Mouse (Mus musculus) hindbrain, embryonic 11.5 days (tissue): ENCODE results near the gene Dmkn. TPM values are rescaled to one million over a fixed set of nuclear protein-coding genes. Genes with fewer than 3 reads are reported as not detected.

ENCODE experiments used
- ATAC-seq: fragments of 200-750 bp; cut with Nextera tagmentation; 2 replicates; pipeline ENCODE4 v1.8.0; 2017; ENCODE audit warnings: mild to moderate bottlenecking, moderate TSS enrichment, moderate library complexity; ENCODE audit not compliant: low FRiP score
- DNase-seq: peaks from one replicate; pipeline ENCODE4 v3.0.0-alpha.2; 2015; ENCODE audit warnings: low spot score
- H3K27ac ChIP-seq: fragments of 300-500 bp; sonication (generic); 2 replicates; pipeline ENCODE4 v1.5.1; 2014; ENCODE audit warnings: mild to moderate bottlenecking, low read depth, low read length
- H3K27me3 ChIP-seq: fragments of 300-500 bp; sonication (generic); 2 replicates; pipeline ENCODE4 v1.6.1; 2014; ENCODE audit warnings: mild to moderate bottlenecking, low read length, moderate library complexity, mixed read lengths; ENCODE audit not compliant: control insufficient read depth, insufficient read depth
- H3K36me3 ChIP-seq: fragments of 300-500 bp; sonication (generic); 2 replicates; pipeline ENCODE4 v1.6.1; 2014; ENCODE audit warnings: mild to moderate bottlenecking, low read length, moderate library complexity, mixed read lengths; ENCODE audit not compliant: control insufficient read depth, insufficient read depth
- H3K4me1 ChIP-seq: fragments of 300-500 bp; sonication (generic); replicated peaks from 2 replicates; pipeline ENCODE4 v1.6.1; 2014; ENCODE audit warnings: low read length, mixed read lengths; ENCODE audit not compliant: control insufficient read depth, insufficient read depth
- H3K4me2 ChIP-seq: fragments of 300-500 bp; sonication (generic); replicated peaks from 2 replicates; pipeline ENCODE4 v1.6.1; 2014; ENCODE audit warnings: mild to moderate bottlenecking, low read depth, low read length
- H3K4me3 ChIP-seq: fragments of 300-500 bp; sonication (generic); 2 replicates; pipeline ENCODE4 v1.5.1; 2014; ENCODE audit warnings: low read depth, low read length
- H3K9ac ChIP-seq: fragments of 300-500 bp; sonication (generic); 2 replicates; pipeline ENCODE4 v1.6.1; 2014; ENCODE audit warnings: low read depth, low read length
- H3K9me3 ChIP-seq: fragments of 300-500 bp; sonication (generic); 2 replicates; pipeline ENCODE4 v1.6.1; 2016; ENCODE audit warnings: low read length; ENCODE audit not compliant: control insufficient read depth
- WGBS: fragments of 180-500 bp; shearing (Covaris S2); extraction: QIAGEN DNeasy Blood & Tissue Kit; methylation state at CpG from one replicate; pipeline ENCODE4 v1.1.7; 2014; 5-methylcytosine and 5-hydroxymethylcytosine counted together
- polyA plus RNA-seq: library from polyadenylated mRNA; unstranded; fragments of >200 nt; fragmentation: Nextera tagmentation; extraction: Ambion mirVana; gene quantifications from 2 replicates; pipeline ENCODE4 v1.2.1, GENCODE M21; 2014

Dmkn gene
- polyA plus RNA-seq, 1 experiment from 2014 or later: 0.34 TPM

GRCm38 (mm10) chr7:30796790-30797189 is 33.2 kb downstream of the Dmkn start:
- ATAC-seq: no peak
- Histone ChIP-seq H3K36me3 (no peaks in the 10 kb centered on the region), H3K27ac (no peak overlapping the region), H3K27me3 (no peaks in the 10 kb centered on the region), H3K4me2 (no peak overlapping the region), H3K4me3 (no peak overlapping the region), H3K4me1 (no peaks in the 10 kb centered on the region), H3K9ac (no peak overlapping the region), H3K9me3 (no peaks in the 10 kb centered on the region)
- 82% methylated on average over 1 of the region's 1 CpGs for WGBS
- DNase-seq: no peak

- DNase-seq (no peak), ATAC-seq (no peak)
- H3K27ac ChIP-seq: no peak overlapping the region
- H3K4me2 ChIP-seq: no peak overlapping the region
- H3K36me3 ChIP-seq: no peaks in the 10 kb centered on the region
- no peak overlapping the region for H3K9ac ChIP-seq
- no peaks in the 10 kb centered on the region for H3K27me3 ChIP-seq
- H3K4me3 ChIP-seq: no peak overlapping the region
- no peaks in the 10 kb centered on the region for H3K9me3 ChIP-seq
- no peaks in the 10 kb centered on the region for H3K4me1 ChIP-seq
These were observed 37.1 kb downstream of the Dmkn start for GRCm38 (mm10) chr7:30800653-30801052.

GRCm38 (mm10) chr7:30803256-30803655 is 39.7 kb downstream of the Dmkn start:
- Histone ChIP-seq H3K9ac (no peak overlapping the region), H3K4me3 (no peak overlapping the region), H3K36me3 (no peaks in the 10 kb centered on the region), H3K4me2 (no peak overlapping the region), H3K27me3 (no peaks in the 10 kb centered on the region), H3K4me1 (no peaks in the 10 kb centered on the region), H3K27ac (no peak overlapping the region), H3K9me3 (no peaks in the 10 kb centered on the region)
- no peak for DNase-seq
- WGBS: 93% methylated on average over 3 of the region's 3 CpGs
- ATAC-seq: no peak

GRCm38 (mm10) chr7:30804026-30804715 is 40.6 kb downstream of the Dmkn start:
- Histone ChIP-seq H3K27ac (no peak overlapping the region), H3K36me3 (no peaks in the 10 kb centered on the region), H3K9me3 (no peaks in the 10 kb centered on the region), H3K4me3 (no peak overlapping the region), H3K4me1 (no peaks in the 10 kb centered on the region), H3K9ac (no peak overlapping the region), H3K27me3 (no peaks in the 10 kb centered on the region), H3K4me2 (no peak overlapping the region)
- WGBS: 82% methylated on average over 9 of the region's 9 CpGs
- ATAC-seq (no peak), DNase-seq (no peak)

- no peak for ATAC-seq
- DNase-seq: peak; percentile 25
These were observed 42.4 kb downstream of the Dmkn start for GRCm38 (mm10) chr7:30805924-30806323.

GRCm38 (mm10) chr7:30810319-30810718 is 46.8 kb downstream of the Dmkn start:
- Histone ChIP-seq H3K36me3 (no peaks in the 10 kb centered on the region), H3K27me3 (no peaks in the 10 kb centered on the region), H3K27ac (no peak overlapping the region), H3K4me2 (no peak overlapping the region), H3K4me1 (no peaks in the 10 kb centered on the region), H3K9ac (no peak overlapping the region), H3K9me3 (no peaks in the 10 kb centered on the region), H3K4me3 (no peak overlapping the region)
- no peak for ATAC-seq
- no peak for DNase-seq
- 55% methylated on average over 6 of the region's 6 CpGs for WGBS

More at GRCm38 (mm10) chr7:30805924-30806323, 42.4 kb downstream of the Dmkn start:
- no peaks in the 10 kb centered on the region for H3K27me3 ChIP-seq
- no peaks in the 10 kb centered on the region for H3K9me3 ChIP-seq
- H3K36me3 ChIP-seq: no peaks in the 10 kb centered on the region
- H3K9ac ChIP-seq: no peak overlapping the region
- no peak overlapping the region for H3K27ac ChIP-seq
- no peak overlapping the region for H3K4me2 ChIP-seq
- no peaks in the 10 kb centered on the region for H3K4me1 ChIP-seq
- no peak overlapping the region for H3K4me3 ChIP-seq
- 47% methylated on average over 6 of the region's 6 CpGs for WGBS

GRCm38 (mm10) chr7:30811757-30812290 is 48.3 kb downstream of the Dmkn start:
- no peaks in the 10 kb centered on the region for H3K9me3 ChIP-seq
- no peaks in the 10 kb centered on the region for H3K4me1 ChIP-seq
- no peaks in the 10 kb centered on the region for H3K36me3 ChIP-seq
- DNase-seq (no peak), ATAC-seq (no peak)
- WGBS: 63% methylated on average over 9 of the region's 9 CpGs
- H3K9ac ChIP-seq: no peak overlapping the region
- no peak overlapping the region for H3K27ac ChIP-seq
- no peak overlapping the region for H3K4me3 ChIP-seq
- no peak overlapping the region for H3K4me2 ChIP-seq
- H3K27me3 ChIP-seq: no peaks in the 10 kb centered on the region

GRCm38 (mm10) chr7:30812291-30812807 is 48.8 kb downstream of the Dmkn start:
- Histone ChIP-seq H3K4me3 (no peak overlapping the region), H3K36me3 (no peaks in the 10 kb centered on the region), H3K27me3 (no peaks in the 10 kb centered on the region), H3K4me1 (no peaks in the 10 kb centered on the region), H3K9me3 (no peaks in the 10 kb centered on the region), H3K4me2 (no peak overlapping the region), H3K27ac (no peak overlapping the region), H3K9ac (no peak overlapping the region)
- ATAC-seq (no peak), DNase-seq (peak; percentile 7)
- whole genome bisulfite sequencing: 53% methylated on average over 6 of the region's 6 CpGs

- no peak overlapping the region for H3K4me3 ChIP-seq
- no peaks in the 10 kb centered on the region for H3K36me3 ChIP-seq
- no peaks in the 10 kb centered on the region for H3K4me1 ChIP-seq
- ATAC-seq (no peak), DNase-seq (no peak)
- no peak overlapping the region for H3K27ac ChIP-seq
- no peaks in the 10 kb centered on the region for H3K27me3 ChIP-seq
- WGBS: 77% methylated on average over 6 of the region's 6 CpGs
- H3K9me3 ChIP-seq: no peaks in the 10 kb centered on the region
- no peak overlapping the region for H3K4me2 ChIP-seq
- no peak overlapping the region for H3K9ac ChIP-seq
These were observed 56.6 kb downstream of the Dmkn start for GRCm38 (mm10) chr7:30820131-30820530.
